ENCODE assay signal across 8 mouse cellular contexts in genomic region chr9:44361190-44361917, GRCm38 (mm10). TPM values are rescaled to one million over a fixed set of nuclear protein-coding genes. Genes with fewer than 3 reads are reported as not detected.
DNase-seq lines count a peak whose midpoint lies in the region; ATAC-seq lines count a peak whose summit lies in the region.

Vps11 (minus strand) TSS chr9:44361670.

- no peaks in the 10 kb centered on the region for H3K9me3 ChIP-seq in hindbrain, embryonic 15.5 days

- peak within 1 kb of the TSS; percentile 75 for H3K4me2 ChIP-seq in hindbrain, embryonic 15.5 days

- peak within 1 kb of the TSS; percentile 99 for H3K4me3 ChIP-seq in hindbrain, embryonic 15.5 days

- H3K27me3 ChIP-seq in hindbrain, embryonic 15.5 days = no peaks in the 10 kb centered on the region

- H3K27ac ChIP-seq in hindbrain, embryonic 15.5 days (replicated peaks) = peak within 1 kb of the TSS; percentile 86

- under 1% methylated on average over 44 of the region's 44 CpGs for WGBS in hindbrain, embryonic 15.5 days

- peaks cover 9% of the 10 kb centered on the region for H3K4me1 ChIP-seq in hindbrain, embryonic 15.5 days (replicated peaks)

- H3K36me3 ChIP-seq in hindbrain, embryonic 15.5 days = peaks cover 30% of the 10 kb centered on the region

- peak; percentile 96 for DNase-seq in T-cell, adult 2 months (ENCODE audit: low spot score)
- DNase-seq in cerebellum, postnatal 36 days = peak; percentile 94 to 95
- peak; percentile 93 to 94 for DNase-seq in frontal cortex, postnatal 36 days (ENCODE audit: low spot score in 2 of 2)
- peak; percentile 88 for DNase-seq in left cerebral cortex, adult 11 months (ENCODE audit: low spot score)
- DNase-seq in lung, postnatal 4 days = peak; percentile 97
- peak; percentile 94 for DNase-seq in retina, postnatal 7 days (ENCODE audit: low read depth, low spot score)
- peak; percentile 89 for DNase-seq in urinary bladder, adult 2 months (ENCODE audit: low spot score)

- H3K9ac ChIP-seq in hindbrain, embryonic 15.5 days = peak within 1 kb of the TSS; percentile 95

- peak; percentile 95 for ATAC-seq in hindbrain, embryonic 15.5 days (ENCODE audit: low FRiP score, low read depth)

RNA-seq across cellular contexts. Expression of gene Vps11, which starts in this region (rescaled TPM):
- polyA plus RNA-seq in hindbrain, embryonic 15.5 days (2015; fragmentation: Nextera tagmentation; extraction: Ambion mirVana) = 40.3 and 45.0 TPM in 2 replicates
- 22.0 and 26.8 TPM in 2 replicates for polyA plus RNA-seq in urinary bladder, adult 2 months (2012; rRNA removed)

Comparison
In these comparisons a context has a peak if more than half of its experiments do, and no peak if none do; other contexts are left out.
1. Peak in every context shown above with its lines: DNase-seq, ATAC-seq, H3K4me3 ChIP-seq and H3K27ac ChIP-seq.